Mouse (Mus musculus) liver, adult 2 months (tissue): ENCODE measurements around the gene Gm49393.

Experiments used
- CTCF ChIP-seq: fragments of 200-500 bp; IDR thresholded peaks from 2 replicates; pipeline ENCODE4 v1.5.1; 2011; ENCODE audit warnings: low read depth, low read length, control low read depth
- POLR2A ChIP-seq: fragments of 200-500 bp; IDR thresholded peaks from 2 replicates; pipeline ENCODE4 v1.6.1; 2011; ENCODE audit warnings: low read length, control low read depth; ENCODE audit not compliant: insufficient read depth; ENCODE audit errors: extremely low read depth

DNA sequence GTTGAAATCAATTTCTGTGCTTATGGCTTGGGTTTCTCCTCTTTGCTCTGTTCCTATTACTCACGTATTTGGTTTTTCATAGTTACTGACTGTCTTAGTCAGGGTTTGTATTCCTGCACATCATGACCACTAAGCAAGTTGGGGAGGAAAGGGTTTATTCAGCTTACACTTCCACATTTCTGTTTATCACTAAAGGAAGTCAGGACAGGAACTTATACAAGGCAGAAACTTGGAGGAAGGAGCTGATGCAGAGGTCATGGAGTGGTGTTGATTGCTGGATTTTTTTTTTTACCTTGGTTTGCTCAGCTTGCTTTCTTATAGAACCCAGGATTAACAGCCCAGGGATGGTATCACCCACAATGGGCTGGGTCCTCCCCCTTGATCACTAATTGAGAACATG lies 43.1 kb downstream of the Gm49393 start:
- no peak for TF ChIP-seq POLR2A
- TF ChIP-seq CTCF: no peak
